Mouse (Mus musculus) left cerebral cortex, adult 2 months (tissue): ENCODE measurements around the gene Pde3b. TPM values are rescaled to one million over a fixed set of nuclear protein-coding genes. Genes with fewer than 3 reads are reported as not detected.

ENCODE experiments used
- DNase-seq, 2 experiments: peaks; one replicate each; pipeline ENCODE4 v3.0.0; 2021 to 2022; ENCODE audit warnings: low spot score in 2 of 2, mixed read lengths in 1 of 2; ENCODE audit errors: extremely low spot score in 1 of 2
- H3K27ac ChIP-seq: fragments of 200-600 bp; 2 replicates; pipeline ENCODE4 v1.8.1; 2022
- H3K4me3 ChIP-seq: fragments of 200-600 bp; 2 replicates; pipeline ENCODE4 v1.8.1; 2022
- CTCF ChIP-seq: fragments of 200-600 bp; IDR thresholded peaks from 2 replicates; pipeline ENCODE4 v1.8.1; 2022; ENCODE audit warnings: antibody characterized with exemption, mild to moderate bottlenecking, moderate library complexity
- intact Hi-C: fragments of 180-260 bp; cut with DNase I; formaldehyde crosslinking; loops from one replicate; pipeline ENCODE4 v1.15.1; 2025
- total RNA-seq, 2 experiments: library from RNA; stranded (reverse); gene quantifications; 2 replicates each; pipeline ENCODE4 v1.2.3; 2021

Gene Pde3b
- total RNA-seq, 2 experiments from 2014 or later, result 7.3 to 9.9 TPM

GRCm38 (mm10) chr7:114452876-114453275, 37.8 kb downstream of the Pde3b start:
- DNase-seq, result no peak
- no peak overlapping the region for H3K27ac ChIP-seq
- no peak for TF ChIP-seq CTCF
- intact Hi-C loops, result no loop called here
- no peak overlapping the region for H3K4me3 ChIP-seq

GRCm38 (mm10) chr7:114453300-114453990, 38.4 kb downstream of the Pde3b start:
- H3K4me3 ChIP-seq, result no peak overlapping the region
- intact Hi-C loops, result no loop called here
- TF ChIP-seq CTCF, result no peak
- no peak overlapping the region for H3K27ac ChIP-seq
- DNase-seq, result no peak

- intact Hi-C loops, result no loop called here
- no peak for TF ChIP-seq CTCF
- no peak overlapping the region for H3K4me3 ChIP-seq
- no peak overlapping the region for H3K27ac ChIP-seq
- no peak for DNase-seq
Observed at GRCm38 (mm10) chr7:114454858-114455257, 39.8 kb downstream of the Pde3b start.

GRCm38 (mm10) chr7:114456904-114457303, 41.8 kb downstream of the Pde3b start:
- Histone ChIP-seq H3K27ac (no peak overlapping the region), H3K4me3 (no peak overlapping the region)
- intact Hi-C loops, result no loop called here
- DNase-seq, result no peak
- no peak for TF ChIP-seq CTCF

- intact Hi-C loops, result no loop called here
- Histone ChIP-seq H3K27ac (no peak overlapping the region), H3K4me3 (no peak overlapping the region)
- DNase-seq, result no peak
- TF ChIP-seq CTCF, result no peak
Observed at GRCm38 (mm10) chr7:114459909-114460308, 44.8 kb downstream of the Pde3b start.

- Histone ChIP-seq H3K27ac (no peak overlapping the region), H3K4me3 (no peak overlapping the region)
- DNase-seq, result no peak
- no peak for TF ChIP-seq CTCF
- intact Hi-C loops, result no loop called here
Observed at GRCm38 (mm10) chr7:114461727-114462126, 46.6 kb downstream of the Pde3b start.

GRCm38 (mm10) chr7:114466358-114466757, 51.3 kb downstream of the Pde3b start:
- H3K4me3 ChIP-seq, result no peak overlapping the region
- no peak for TF ChIP-seq CTCF
- DNase-seq, result no peak
- no peak overlapping the region for H3K27ac ChIP-seq
- intact Hi-C loops, result no loop called here

GRCm38 (mm10) chr7:114472471-114472870, 57.4 kb downstream of the Pde3b start:
- no peak overlapping the region for H3K4me3 ChIP-seq
- DNase-seq, result no peak
- TF ChIP-seq CTCF, result no peak
- no peak overlapping the region for H3K27ac ChIP-seq
- intact Hi-C loops, result no loop called here

- TF ChIP-seq CTCF, result no peak
- no peak for DNase-seq
- Histone ChIP-seq H3K27ac (no peak overlapping the region), H3K4me3 (no peak overlapping the region)
- intact Hi-C loops, result no loop called here
Observed at GRCm38 (mm10) chr7:114474889-114475288, 59.8 kb downstream of the Pde3b start.

- intact Hi-C loops, result no loop called here
- no peak for TF ChIP-seq CTCF
- DNase-seq, result no peak
- no peak overlapping the region for H3K27ac ChIP-seq
- no peak overlapping the region for H3K4me3 ChIP-seq
Observed at GRCm38 (mm10) chr7:114477884-114478283, 62.8 kb downstream of the Pde3b start.

- Histone ChIP-seq H3K27ac (no peak overlapping the region), H3K4me3 (no peak overlapping the region)
- intact Hi-C loops, result no loop called here
- TF ChIP-seq CTCF, result no peak
- no peak for DNase-seq
Observed at GRCm38 (mm10) chr7:114478901-114479300, 63.8 kb downstream of the Pde3b start.

GRCm38 (mm10) chr7:114479779-114480178, 64.7 kb downstream of the Pde3b start:
- no peak for DNase-seq
- intact Hi-C loops, result no loop called here
- Histone ChIP-seq H3K4me3 (no peak overlapping the region), H3K27ac (no peak overlapping the region)
- TF ChIP-seq CTCF, result no peak
